Mouse (Mus musculus): ENCODE measurements around the gene Rab34.

Rab34 gene

DNA sequence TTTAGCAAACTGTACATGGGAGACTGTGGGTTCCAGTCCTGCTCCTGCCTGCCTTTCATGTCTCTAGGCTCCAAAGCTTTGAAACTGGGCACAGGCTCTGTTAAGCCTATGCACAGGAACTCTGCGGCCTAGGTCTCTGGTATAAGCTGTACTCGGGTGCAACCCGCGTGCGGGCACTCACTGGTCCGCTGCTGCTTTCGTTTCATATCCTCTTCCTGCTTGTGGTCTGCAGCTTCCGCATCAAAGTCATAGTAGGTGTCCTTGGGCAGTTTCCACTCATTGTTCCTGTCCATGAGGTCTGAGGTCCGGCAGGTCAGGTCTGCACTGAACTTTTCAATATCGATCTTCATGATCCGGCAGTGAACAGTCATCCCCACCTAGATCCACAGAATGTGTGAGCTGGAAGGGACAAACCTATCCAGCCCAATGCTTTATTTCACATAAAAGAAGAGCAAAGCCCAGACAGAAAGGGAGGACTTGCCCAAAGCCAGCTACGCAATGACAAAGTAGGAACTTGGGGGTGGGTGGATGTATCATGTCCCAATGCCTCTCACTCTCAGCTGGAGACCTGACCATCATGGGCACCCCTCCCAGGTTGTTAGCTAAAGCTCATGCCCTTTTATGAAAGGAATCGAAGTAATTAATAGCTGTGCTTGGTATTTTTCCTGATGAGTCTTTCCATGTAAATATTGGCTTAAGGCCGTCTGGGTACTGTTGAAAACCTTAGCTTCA lies 25.0 kb downstream of the Rab34 start:
- peak; percentile 63 to 67 for DNase-seq (ENCODE audit: low spot score in 2 of 2)

GRCm38 (mm10) chr11:78215709-78216317 lies 27.6 kb downstream of the Rab34 start:
- peak; percentile 9 to 12 for DNase-seq (ENCODE audit: low spot score in 2 of 2)

GRCm38 (mm10) chr11:78223586-78223985 lies 35.4 kb downstream of the Rab34 start:
- no peak for DNase-seq (ENCODE audit: low spot score in 2 of 2)

DNA sequence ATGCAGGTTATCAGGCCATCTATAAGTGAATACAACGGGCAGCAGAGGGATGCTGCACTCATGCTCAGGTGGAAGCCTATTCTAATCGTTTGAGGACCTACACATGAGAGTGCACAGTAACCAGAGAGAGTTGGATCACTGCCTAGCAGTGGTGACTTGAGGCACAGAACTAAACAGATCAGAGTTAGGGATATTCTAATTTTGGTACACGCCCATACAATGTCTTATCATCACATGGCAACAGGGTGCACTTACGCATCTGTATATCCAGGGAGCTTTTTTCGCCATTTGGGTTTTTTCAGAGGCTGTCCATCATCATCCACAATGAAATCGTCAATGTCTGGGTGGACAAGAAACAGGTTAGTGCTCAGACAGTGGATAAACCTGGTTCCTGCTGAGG lies 43.3 kb downstream of the Rab34 start:
- no peak for DNase-seq (ENCODE audit: low spot score in 2 of 2)

DNA sequence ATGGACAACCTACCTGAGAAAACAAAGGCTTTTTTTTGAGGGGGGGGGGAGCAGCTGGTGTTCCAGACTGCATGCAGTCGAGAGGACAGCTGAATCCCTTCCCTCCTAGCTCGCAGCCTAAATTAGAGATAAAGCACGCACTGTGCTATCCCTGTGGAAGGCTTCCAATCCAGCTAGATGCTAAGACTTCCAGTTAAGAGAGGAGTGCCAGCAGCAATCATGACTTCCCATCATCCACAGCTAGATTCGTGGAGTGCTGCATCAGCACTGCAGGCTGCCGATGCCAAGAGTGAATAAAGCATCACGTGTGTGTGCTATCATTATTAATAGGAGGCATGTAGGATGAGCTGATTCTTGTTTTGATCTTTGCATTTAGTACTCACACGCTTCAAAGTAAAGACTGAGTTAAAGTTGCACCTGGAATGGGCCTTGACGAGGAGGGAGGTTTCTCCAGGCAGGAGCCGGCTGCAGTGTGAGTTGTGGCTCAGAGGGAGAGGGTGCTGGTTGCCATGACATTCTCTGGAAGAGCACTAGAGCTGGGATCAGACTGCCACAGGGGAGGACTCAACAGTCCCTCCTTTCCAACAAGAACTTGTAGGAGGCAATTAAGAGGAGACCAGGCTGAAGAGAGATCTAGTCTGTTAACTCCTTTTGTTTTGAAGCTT lies 52.1 kb downstream of the Rab34 start:
- no peak for DNase-seq (ENCODE audit: low spot score in 2 of 2)
